Mouse (Mus musculus) hindbrain, embryonic 12.5 days (tissue): Measurements from ENCODE around the gene Tbc1d9. TPM values are rescaled to one million over a fixed set of nuclear protein-coding genes. Genes with fewer than 3 reads are reported as not detected.
"Not testable (repeated sequence)": the region's sequence is repeated elsewhere in the genome, so short reads cannot be mapped to it uniquely, and the experiment has no call there.

ENCODE experiments used
- ATAC-seq: fragments of 200-750 bp; cut with Nextera tagmentation; 2 replicates; pipeline ENCODE4 v1.8.0; 2017; ENCODE audit warnings: moderate TSS enrichment; ENCODE audit not compliant: low FRiP score
- H3K27ac ChIP-seq: fragments of 300-500 bp; sonication (generic); 2 replicates; pipeline ENCODE4 v1.5.1; 2016; ENCODE audit warnings: mild to moderate bottlenecking
- H3K27me3 ChIP-seq: fragments of 300-500 bp; sonication (generic); 2 replicates; pipeline ENCODE4 v1.6.1; 2016; ENCODE audit warnings: mild to moderate bottlenecking
- H3K36me3 ChIP-seq: fragments of 300-500 bp; sonication (generic); 2 replicates; pipeline ENCODE4 v1.6.1; 2016; ENCODE audit warnings: mild to moderate bottlenecking
- H3K4me1 ChIP-seq: fragments of 300-500 bp; sonication (generic); 2 replicates; pipeline ENCODE4 v1.6.1; 2016
- H3K4me2 ChIP-seq: fragments of 300-500 bp; sonication (generic); replicated peaks from 2 replicates; pipeline ENCODE4 v1.6.1; 2016; ENCODE audit warnings: mild to moderate bottlenecking
- H3K4me3 ChIP-seq: fragments of 300-500 bp; sonication (generic); 2 replicates; pipeline ENCODE4 v1.5.1; 2016; ENCODE audit warnings: mild to moderate bottlenecking
- H3K9ac ChIP-seq: fragments of 300-500 bp; sonication (generic); 2 replicates; pipeline ENCODE4 v1.6.1; 2016; ENCODE audit warnings: mild to moderate bottlenecking, moderate library complexity
- H3K9me3 ChIP-seq: fragments of 300-500 bp; sonication (generic); replicated peaks from 2 replicates; pipeline ENCODE4 v1.6.1; 2016; ENCODE audit warnings: mild to moderate bottlenecking
- WGBS: fragments of 180-500 bp; shearing (Covaris S2); methylation state at CpG from one replicate; pipeline ENCODE4 v1.1.7; 2016; 5-methylcytosine and 5-hydroxymethylcytosine counted together
- polyA plus RNA-seq: library from polyadenylated mRNA; unstranded; fragments of >200 nt; fragmentation: Nextera tagmentation; extraction: Ambion mirVana; gene quantifications from 2 replicates; pipeline ENCODE4 v1.2.1, GENCODE M21; 2016

Tbc1d9 gene
- polyA plus RNA-seq, 1 experiment from 2014 or later: 14.8 TPM

DNA sequence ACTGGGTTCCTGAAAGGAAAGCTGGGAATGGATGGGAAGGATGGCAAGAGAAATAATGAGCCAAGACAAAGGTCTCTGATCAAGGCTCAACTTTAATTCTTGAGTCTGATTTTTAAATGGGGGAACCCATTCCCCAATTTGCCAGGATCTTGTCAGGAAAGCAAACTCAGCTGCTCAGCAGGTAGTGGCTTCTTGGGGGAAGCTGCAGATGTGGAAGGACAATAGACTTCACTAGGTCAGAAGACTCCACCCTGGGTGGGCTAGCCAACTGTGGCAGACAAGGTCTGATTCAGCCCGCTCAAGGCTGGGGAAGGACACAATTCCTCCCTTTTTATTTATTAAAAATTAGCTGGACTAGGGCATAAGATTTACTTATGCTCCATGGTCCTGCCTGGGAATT lies 139.8 kb downstream of the Tbc1d9 start:
- no peak for ATAC-seq
- no peak overlapping the region for H3K27ac ChIP-seq
- no peaks in the 10 kb centered on the region for H3K27me3 ChIP-seq
- WGBS: 92% methylated on average over 1 of the region's 1 CpGs
- H3K4me1 ChIP-seq: no peaks in the 10 kb centered on the region
- H3K9ac ChIP-seq: no peak overlapping the region
- H3K36me3 ChIP-seq: no peaks in the 10 kb centered on the region
- H3K4me3 ChIP-seq: no peak overlapping the region
- H3K4me2 ChIP-seq: no peak overlapping the region
- no peaks in the 10 kb centered on the region for H3K9me3 ChIP-seq

DNA sequence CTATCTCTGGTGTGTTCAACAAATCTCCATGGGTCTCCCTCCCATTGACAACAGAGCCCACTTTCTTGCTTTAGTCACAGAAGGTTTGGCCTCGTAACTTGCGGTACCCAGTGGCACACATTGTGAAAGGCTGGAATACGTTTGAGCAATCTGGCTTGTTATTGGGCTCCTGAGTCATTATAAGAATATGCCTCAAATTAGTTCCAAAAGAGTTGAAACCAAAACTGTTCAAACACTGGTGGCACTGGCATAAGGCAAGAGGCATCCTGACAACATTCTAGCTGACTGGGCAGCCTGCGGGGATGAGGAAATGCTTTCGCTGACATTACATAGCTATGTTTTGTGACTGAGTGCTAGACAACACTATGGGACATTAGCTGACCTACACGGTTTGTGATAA lies 144.7 kb downstream of the Tbc1d9 start:
- Histone ChIP-seq H3K36me3 (peaks cover 10% of the 10 kb centered on the region), H3K4me1 (no peaks in the 10 kb centered on the region), H3K4me3 (no peak overlapping the region), H3K27me3 (no peaks in the 10 kb centered on the region), H3K27ac (no peak overlapping the region), H3K4me2 (no peak overlapping the region), H3K9ac (no peak overlapping the region), H3K9me3 (no peaks in the 10 kb centered on the region)
- WGBS: 88% methylated on average over 6 of the region's 6 CpGs
- no peak for ATAC-seq

DNA sequence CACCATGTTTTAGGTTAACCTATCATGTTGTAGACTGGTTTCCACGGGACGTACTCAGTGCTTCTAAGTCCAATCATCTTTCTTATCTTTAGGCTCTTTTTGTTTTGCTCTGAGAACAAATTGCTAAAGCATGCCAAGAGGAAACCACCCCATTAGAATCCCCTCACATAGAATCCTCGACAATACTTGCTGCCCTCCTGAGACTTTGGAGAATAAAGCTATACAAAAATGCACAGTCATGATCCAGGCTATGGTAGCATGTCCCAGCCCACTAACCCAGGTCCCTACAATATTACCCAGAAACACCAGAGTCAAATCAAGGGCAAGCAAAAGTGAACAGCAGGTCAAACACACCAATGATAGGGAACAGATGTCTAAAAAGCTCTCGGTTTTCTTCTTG lies 149.9 kb downstream of the Tbc1d9 start:
- not testable (repeated sequence) for H3K9ac ChIP-seq, H3K4me3 ChIP-seq, H3K27ac ChIP-seq, H3K27me3 ChIP-seq, H3K4me1 ChIP-seq, ATAC-seq, H3K9me3 ChIP-seq, H3K4me2 ChIP-seq
- peaks cover 47% of the 10 kb centered on the region for H3K36me3 ChIP-seq
- 79% methylated on average over 4 of the region's 4 CpGs for WGBS

DNA sequence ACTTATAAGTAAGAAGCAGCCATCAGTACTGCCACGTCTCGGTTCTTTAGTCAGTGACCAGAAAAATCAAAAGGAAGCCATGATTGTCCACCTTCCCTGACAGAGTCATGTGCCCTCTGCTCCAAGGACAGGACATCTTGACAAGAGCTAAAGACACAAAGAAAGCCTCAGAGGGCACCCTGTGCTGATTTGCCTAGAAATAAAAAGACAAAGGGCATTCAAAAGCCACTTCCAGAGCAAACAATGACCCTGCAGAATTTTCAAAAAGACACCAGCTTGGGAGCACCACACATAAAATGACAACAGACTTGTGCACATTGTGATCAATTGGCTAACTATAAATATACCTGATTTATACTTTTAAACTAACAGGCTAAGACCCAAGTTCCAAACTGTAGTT lies 150.5 kb downstream of the Tbc1d9 start:
- no peak for ATAC-seq

DNA sequence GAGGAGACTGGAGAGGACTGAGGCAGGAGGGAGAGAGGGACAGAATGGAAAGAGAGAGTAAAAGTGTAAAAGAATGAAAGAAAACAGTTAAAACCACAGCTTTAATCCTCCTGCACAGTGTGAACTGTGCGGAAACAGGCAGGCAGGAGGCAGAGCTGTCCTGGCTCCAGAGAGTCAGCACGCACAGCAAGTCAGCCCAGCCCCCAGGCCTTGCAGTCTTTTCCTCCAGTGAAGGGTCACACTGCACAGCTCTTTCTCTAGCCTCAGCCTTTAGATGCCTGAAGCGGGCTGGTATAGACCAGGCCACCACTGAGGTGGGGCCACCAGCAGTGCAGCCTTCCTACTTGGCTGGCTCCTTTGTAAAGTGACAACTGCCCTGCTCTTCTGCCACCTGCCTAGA lies 155.4 kb downstream of the Tbc1d9 start:
- Histone ChIP-seq H3K4me2 (no peak overlapping the region), H3K9ac (no peak overlapping the region), H3K4me3 (no peak overlapping the region), H3K27me3 (no peaks in the 10 kb centered on the region), H3K9me3 (no peaks in the 10 kb centered on the region), H3K36me3 (peaks cover 70% of the 10 kb centered on the region), H3K27ac (no peak overlapping the region; the same call in 1 of the 2 replicates), H3K4me1 (no peaks in the 10 kb centered on the region)
- no peak for ATAC-seq
- WGBS: 57% methylated on average over 3 of the region's 3 CpGs

More for the DNA sequence above, 150.5 kb downstream of the Tbc1d9 start:
- peaks cover 52% of the 10 kb centered on the region for H3K36me3 ChIP-seq
- H3K4me2 ChIP-seq: no peak overlapping the region
- H3K9me3 ChIP-seq: no peaks in the 10 kb centered on the region
- no peak overlapping the region for H3K4me3 ChIP-seq
- no peak overlapping the region for H3K9ac ChIP-seq
- H3K27me3 ChIP-seq: no peaks in the 10 kb centered on the region
- 57% methylated on average over 2 of the region's 2 CpGs for WGBS
- no peaks in the 10 kb centered on the region for H3K4me1 ChIP-seq
- H3K27ac ChIP-seq: no peak overlapping the region

DNA sequence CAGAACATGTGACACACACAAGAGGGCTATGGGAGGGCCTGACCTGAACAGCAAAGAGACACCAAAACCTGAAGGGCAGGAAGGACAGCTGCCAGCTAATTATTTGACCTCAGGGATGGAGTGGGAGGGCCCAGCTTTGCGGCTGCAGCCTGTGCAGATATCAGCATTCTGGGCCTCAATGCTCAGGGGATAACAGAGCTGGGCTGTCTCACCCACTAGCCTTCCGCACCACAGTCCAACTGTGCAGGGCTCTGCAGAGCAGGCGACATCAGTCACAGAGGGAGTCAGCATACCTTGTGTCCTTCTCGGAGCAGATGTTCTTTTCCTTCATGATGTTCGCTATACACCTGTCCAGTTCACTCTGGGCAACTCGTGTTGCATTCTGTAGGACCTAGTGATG lies 157.2 kb downstream of the Tbc1d9 start:
- H3K4me3 ChIP-seq: no peak overlapping the region
- 85% methylated on average over 6 of the region's 6 CpGs for WGBS
- no peaks in the 10 kb centered on the region for H3K9me3 ChIP-seq
- H3K4me2 ChIP-seq: no peak overlapping the region
- H3K9ac ChIP-seq: no peak overlapping the region
- no peak overlapping the region for H3K27ac ChIP-seq
- ATAC-seq: no peak
- H3K36me3 ChIP-seq: peaks cover 61% of the 10 kb centered on the region
- H3K27me3 ChIP-seq: no peaks in the 10 kb centered on the region
- no peaks in the 10 kb centered on the region for H3K4me1 ChIP-seq

Other genes starting within 250 kb of the Tbc1d9 start
- gene Gm10645, start 818 bp downstream of the Tbc1d9 start, polyA plus RNA-seq: 7.5 and 7.9 TPM in 2 replicates
- 0.13 and 0.27 TPM in 2 replicates for gene Ucp1, start 125.0 kb downstream of the Tbc1d9 start, polyA plus RNA-seq
- 28.5 and 29.2 TPM in 2 replicates for gene Elmod2, start 167.1 kb downstream of the Tbc1d9 start, polyA plus RNA-seq
- not detected in 2 replicates for gene Mgat4d, start 183.1 kb downstream of the Tbc1d9 start, polyA plus RNA-seq
- gene Clgn, start 224.5 kb downstream of the Tbc1d9 start, polyA plus RNA-seq: 6.0 and 6.6 TPM in 2 replicates